Mouse (Mus musculus) mammary gland, adult 2 months (tissue): ENCODE measurements around the gene Olfr912. TPM values are rescaled to one million over a fixed set of nuclear protein-coding genes. Genes with fewer than 3 reads are reported as not detected.

Experiments
- polyA plus RNA-seq: library from polyadenylated mRNA; depleted of rRNA; stranded (reverse); fragments of >200 nt; gene quantifications from 2 replicates; pipeline ENCODE4 v1.2.3, GENCODE M21; 2012; ENCODE audit warnings: low replicate concordance; rRNA removed

The Olfr912 gene
- polyA plus RNA-seq = not detected in 2 replicates

GRCm38 (mm10) chr9:38579878-38580277, at the start of gene Olfr912:
Gene Olfr912 (plus strand): TSS chr9:38580178.

GRCm38 (mm10) chr9:38537549-38537948, 42.4 kb upstream of the Olfr912 start, which contains the start of gene Olfr910:
Gene Olfr910 (plus strand): TSS chr9:38537849.

GRCm38 (mm10) chr9:38592459-38592858, 12.5 kb downstream of the Olfr912 start, which contains the start of gene Olfr913:
Gene Olfr913 (plus strand): TSS chr9:38592759.

GRCm38 (mm10) chr9:38604802-38605201, 24.8 kb downstream of the Olfr912 start, which contains the start of gene Olfr914:
Gene Olfr914 (plus strand): TSS chr9:38605102.

Other genes starting within 250 kb of the Olfr912 start
- not detected in 2 replicates for gene Olfr898, start 231.8 kb upstream of the Olfr912 start, polyA plus RNA-seq
- not detected in 2 replicates for gene Olfr250, start 213.3 kb upstream of the Olfr912 start, polyA plus RNA-seq
- not detected in 2 replicates for gene Olfr251, start 203.1 kb upstream of the Olfr912 start, polyA plus RNA-seq
- not detected in 2 replicates for gene Olfr147, start 178.5 kb upstream of the Olfr912 start, polyA plus RNA-seq
- not detected in 2 replicates for gene Olfr901, start 150.7 kb upstream of the Olfr912 start, polyA plus RNA-seq
- not detected in 2 replicates for gene Olfr902, start 132.5 kb upstream of the Olfr912 start, polyA plus RNA-seq
- not detected in 2 replicates for gene Olfr904, start 117.0 kb upstream of the Olfr912 start, polyA plus RNA-seq
- not detected in 2 replicates for gene Olfr905, start 109.1 kb upstream of the Olfr912 start, polyA plus RNA-seq
- not detected in 2 replicates for gene Olfr906, start 93.1 kb upstream of the Olfr912 start, polyA plus RNA-seq
- gene Olfr907, start 84.4 kb upstream of the Olfr912 start, polyA plus RNA-seq = not detected in 2 replicates
- gene Olfr911-ps1, start 58.6 kb upstream of the Olfr912 start, polyA plus RNA-seq = not detected in 2 replicates
- not detected in 2 replicates for gene Olfr910, start 42.3 kb upstream of the Olfr912 start, polyA plus RNA-seq
- not detected in 2 replicates for gene Olfr913, start 12.6 kb downstream of the Olfr912 start, polyA plus RNA-seq
- gene Olfr914, start 24.9 kb downstream of the Olfr912 start, polyA plus RNA-seq = not detected in 2 replicates
- not detected in 2 replicates for gene Olfr916, start 79.7 kb downstream of the Olfr912 start, polyA plus RNA-seq
- not detected in 2 replicates for gene Olfr917, start 85.7 kb downstream of the Olfr912 start, polyA plus RNA-seq
- not detected in 2 replicates for gene Olfr918, start 94.4 kb downstream of the Olfr912 start, polyA plus RNA-seq
- gene Olfr919, start 123.5 kb downstream of the Olfr912 start, polyA plus RNA-seq = not detected in 2 replicates
- 15.3 and 43.0 TPM in 2 replicates for gene Vwa5a, start 138.1 kb downstream of the Olfr912 start, polyA plus RNA-seq
- gene Olfr920, start 172.1 kb downstream of the Olfr912 start, polyA plus RNA-seq = 0.18 and 0.42 TPM in 2 replicates
- gene Olfr921, start 192.9 kb downstream of the Olfr912 start, polyA plus RNA-seq = not detected in 2 replicates
- not detected in 2 replicates for gene Olfr922, start 234.4 kb downstream of the Olfr912 start, polyA plus RNA-seq
- not detected in 2 replicates for gene Olfr923, start 246.4 kb downstream of the Olfr912 start, polyA plus RNA-seq